Mouse (Mus musculus) heart, postnatal 0 days (tissue): ENCODE results near the gene Ptpru.

ENCODE experiments used
- CTCF ChIP-seq: IDR thresholded peaks from 2 replicates; pipeline ENCODE4 v1.5.1; 2016; ENCODE audit warnings: antibody characterized with exemption, control low read depth, low read depth
- EP300 ChIP-seq: IDR thresholded peaks from 2 replicates; pipeline ENCODE4 v1.6.1; 2016; ENCODE audit warnings: antibody characterized with exemption, low read depth

GRCm38 (mm10) chr4:131836891-131837491 lies 1.1 kb downstream of the Ptpru start:
- TF ChIP-seq CTCF (no peak), EP300 (no peak)
